Mouse (Mus musculus) monocyte, adult 5-6 weeks (primary cell): ENCODE data around the gene Hoxc5. TPM values are rescaled to one million over a fixed set of nuclear protein-coding genes. Genes with fewer than 3 reads are reported as not detected.

Experiments
- ATAC-seq: fragments of 153-309, 156-312 bp; replicated peaks from 2 replicates; pipeline ENCODE4 v1.8.0; 2017; ENCODE audit warnings: mild to moderate bottlenecking; ENCODE audit not compliant: low TSS enrichment, insufficient number of reproducible peaks, severe bottlenecking, poor library complexity, low FRiP score
- total RNA-seq: library from RNA; stranded (forward); fragments of 200-1000, 200-491, 200-594 nt; gene quantifications from 3 replicates; pipeline ENCODE4 v1.2.3, GENCODE M21; 2017

The Hoxc5 gene
- total RNA-seq, 1 experiment from 2014 or later, result not detected

GRCm38 (mm10) chr15:102942739-102943467, 24.3 kb upstream of the Hoxc5 start:
- ATAC-seq, result no peak

GRCm38 (mm10) chr15:102943468-102943813, 23.8 kb upstream of the Hoxc5 start:
- ATAC-seq, result no peak

- no peak for ATAC-seq
These were observed 21.8 kb upstream of the Hoxc5 start for GRCm38 (mm10) chr15:102945185-102946077.

- ATAC-seq, result no peak
These were observed 20.0 kb upstream of the Hoxc5 start for GRCm38 (mm10) chr15:102947276-102947675.

DNA sequence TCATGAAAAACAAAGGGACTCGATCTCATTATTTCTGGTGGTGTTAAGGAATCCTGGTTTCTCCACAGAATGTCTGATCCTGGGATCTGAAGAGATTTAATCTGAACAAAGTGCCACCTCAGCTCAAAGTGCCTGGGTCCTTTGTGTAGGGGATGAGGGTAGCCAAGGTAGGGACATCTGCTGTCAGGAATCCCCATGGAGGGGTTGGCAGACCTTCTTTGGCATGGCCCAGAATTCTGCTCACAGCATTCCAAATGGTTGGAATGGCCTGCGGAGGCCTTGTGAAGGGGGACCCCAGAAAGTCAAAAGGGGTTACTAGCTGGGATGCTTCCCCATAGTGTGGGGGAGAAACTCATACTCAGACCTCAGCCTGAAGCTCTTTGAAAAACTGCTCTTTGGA, 18.4 kb upstream of the Hoxc5 start:
- ATAC-seq, result no peak

DNA sequence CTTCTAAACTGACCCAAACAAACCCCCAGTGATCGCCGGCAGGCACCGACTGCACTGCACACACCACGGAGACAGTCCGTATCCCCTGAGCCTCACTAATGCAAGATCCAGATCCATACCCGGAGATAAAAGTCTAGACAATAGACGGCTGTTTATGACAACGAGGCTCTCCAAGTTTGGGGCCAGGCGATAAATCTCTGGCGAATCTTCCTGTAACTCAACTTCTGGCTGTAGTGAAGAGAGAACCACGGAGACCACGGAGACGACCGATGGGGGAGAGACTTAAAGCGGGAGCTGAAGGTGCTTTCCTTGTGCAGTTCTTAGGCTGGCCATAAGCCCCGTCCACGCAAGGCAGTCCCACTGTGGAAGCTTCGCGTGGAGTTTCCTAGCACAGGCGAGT, 17.5 kb upstream of the Hoxc5 start:
- no peak for ATAC-seq

DNA sequence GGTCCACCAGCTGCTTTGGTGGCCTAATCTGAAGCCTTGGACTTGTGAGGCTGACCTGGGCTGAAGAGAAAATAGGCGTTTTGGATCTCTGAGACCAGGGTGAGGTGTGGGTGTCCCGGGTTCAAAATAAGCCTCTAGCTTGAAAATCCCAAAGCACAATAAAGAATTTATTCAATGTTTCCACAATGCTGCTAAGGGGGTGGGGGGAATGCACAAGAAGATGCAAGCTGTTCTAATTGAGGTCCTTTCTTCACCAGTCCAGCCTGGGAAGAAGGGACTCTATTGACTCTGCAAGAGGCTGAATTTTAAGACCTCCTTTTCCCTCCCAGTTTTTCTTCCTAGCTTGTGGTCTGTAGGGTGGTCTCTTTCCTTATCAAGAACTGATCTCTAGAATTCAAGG, 16.4 kb upstream of the Hoxc5 start:
- ATAC-seq, result no peak

- no peak for ATAC-seq
These were observed 13.7 kb upstream of the Hoxc5 start for GRCm38 (mm10) chr15:102953561-102953960.

- ATAC-seq, result no peak
These were observed 12.8 kb upstream of the Hoxc5 start, which contains the start of gene Hoxc11 for GRCm38 (mm10) chr15:102954192-102955006. Gene Hoxc11, plus strand, starts transcription at chr15:102954427.

DNA sequence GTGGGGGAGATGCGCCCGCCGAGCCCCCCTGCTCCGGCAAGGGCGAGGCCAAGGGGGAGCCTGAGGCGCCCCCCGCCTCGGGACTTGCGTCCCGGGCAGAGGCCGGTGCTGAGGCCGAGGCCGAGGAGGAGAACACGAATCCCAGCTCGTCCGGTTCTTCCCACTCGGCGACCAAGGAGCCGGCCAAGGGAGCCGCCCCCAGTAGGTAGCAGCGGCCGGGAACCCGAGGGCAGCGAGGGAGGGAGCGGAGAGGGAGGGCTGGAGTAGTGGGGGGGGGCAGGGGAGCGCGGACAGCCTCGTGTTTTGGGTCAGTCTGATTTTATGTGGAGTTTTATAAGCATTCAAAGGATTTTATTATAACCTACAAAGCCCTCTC, 12.2 kb upstream of the Hoxc5 start:
- ATAC-seq, result no peak

DNA sequence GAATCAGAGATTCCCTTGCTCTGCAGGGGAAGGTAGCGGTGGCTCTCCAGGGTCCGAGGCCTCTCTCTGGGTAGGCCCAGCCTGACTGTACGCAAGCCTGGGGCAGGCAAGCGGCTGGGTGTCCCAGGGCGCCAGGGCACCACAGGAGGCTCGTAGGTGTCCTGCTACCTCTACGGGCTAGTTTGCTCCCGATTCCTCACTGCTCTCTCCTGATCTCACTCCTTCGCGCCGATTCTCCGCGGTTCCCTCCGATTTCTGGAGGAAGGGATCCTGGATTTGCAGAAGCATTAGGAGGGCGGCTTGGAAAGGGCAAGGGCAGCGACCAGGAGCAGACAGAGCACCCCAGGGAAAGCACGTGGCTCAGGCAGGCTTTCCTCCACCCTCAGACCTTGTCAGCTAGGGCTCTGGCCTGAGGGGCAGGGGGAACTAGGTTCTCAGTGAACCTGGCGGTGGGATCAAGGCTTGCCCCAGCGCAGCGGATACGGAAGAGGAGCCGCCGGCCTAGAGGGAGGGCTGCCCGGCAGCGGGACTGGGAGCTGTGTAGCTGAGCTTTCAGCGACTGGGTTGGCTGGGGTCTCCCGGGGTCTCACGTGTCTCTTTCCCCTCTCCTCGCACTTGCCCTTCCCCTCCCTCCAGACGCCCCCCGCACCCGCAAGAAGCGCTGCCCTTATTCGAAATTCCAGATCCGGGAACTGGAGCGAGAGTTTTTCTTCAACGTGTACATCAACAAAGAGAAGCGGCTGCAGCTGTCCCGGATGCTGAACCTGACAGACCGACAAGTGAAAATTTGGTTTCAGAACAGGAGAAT, 11.2 kb upstream of the Hoxc5 start:
- no peak for ATAC-seq

DNA sequence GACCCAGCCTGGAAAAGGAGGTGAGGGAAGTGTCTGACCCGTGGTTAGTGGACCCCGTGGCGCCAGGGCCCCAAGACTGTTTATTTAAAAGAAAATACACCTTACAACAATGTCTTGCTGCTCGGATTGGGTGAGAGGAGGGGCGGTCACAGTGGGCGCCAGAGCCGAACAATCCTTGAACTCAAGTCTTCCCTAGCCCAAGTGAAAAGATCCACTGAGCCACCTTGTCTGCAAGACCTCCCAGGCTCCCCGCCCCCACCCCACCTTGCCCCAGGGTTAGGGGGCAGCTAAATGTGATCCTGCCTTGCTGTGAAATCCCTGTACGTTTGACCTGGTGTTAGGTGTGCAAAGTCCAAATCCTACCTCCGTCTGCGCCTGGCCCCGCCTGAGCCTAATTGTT, 10.3 kb upstream of the Hoxc5 start:
- ATAC-seq, result no peak

GRCm38 (mm10) chr15:102959663-102960191, 7.5 kb upstream of the Hoxc5 start:
- no peak for ATAC-seq

- ATAC-seq, result no peak
These were observed 5.5 kb upstream of the Hoxc5 start for GRCm38 (mm10) chr15:102961728-102962127.

DNA sequence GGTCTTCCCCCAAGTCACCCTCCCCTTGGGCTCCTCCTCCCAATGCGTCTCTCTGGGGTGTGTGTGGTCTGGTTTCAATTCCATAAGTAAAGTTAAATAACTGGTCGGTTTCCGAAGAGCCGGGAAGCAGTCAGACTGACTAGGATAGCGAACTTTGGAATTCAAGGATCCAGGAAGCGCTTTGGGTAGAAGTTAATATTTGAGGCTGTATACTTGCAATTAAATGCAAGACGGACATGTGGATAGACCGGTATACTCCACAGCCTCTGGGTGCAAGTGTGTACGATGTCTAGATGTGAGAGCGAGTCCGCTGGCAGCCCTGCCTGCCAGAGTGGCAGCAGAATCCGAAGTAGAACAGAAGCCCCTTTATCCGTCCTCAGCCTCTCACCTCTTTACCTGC, 4.8 kb upstream of the Hoxc5 start:
- ATAC-seq, result no peak

GRCm38 (mm10) chr15:102963259-102963658, 4.0 kb upstream of the Hoxc5 start:
- ATAC-seq, result no peak

DNA sequence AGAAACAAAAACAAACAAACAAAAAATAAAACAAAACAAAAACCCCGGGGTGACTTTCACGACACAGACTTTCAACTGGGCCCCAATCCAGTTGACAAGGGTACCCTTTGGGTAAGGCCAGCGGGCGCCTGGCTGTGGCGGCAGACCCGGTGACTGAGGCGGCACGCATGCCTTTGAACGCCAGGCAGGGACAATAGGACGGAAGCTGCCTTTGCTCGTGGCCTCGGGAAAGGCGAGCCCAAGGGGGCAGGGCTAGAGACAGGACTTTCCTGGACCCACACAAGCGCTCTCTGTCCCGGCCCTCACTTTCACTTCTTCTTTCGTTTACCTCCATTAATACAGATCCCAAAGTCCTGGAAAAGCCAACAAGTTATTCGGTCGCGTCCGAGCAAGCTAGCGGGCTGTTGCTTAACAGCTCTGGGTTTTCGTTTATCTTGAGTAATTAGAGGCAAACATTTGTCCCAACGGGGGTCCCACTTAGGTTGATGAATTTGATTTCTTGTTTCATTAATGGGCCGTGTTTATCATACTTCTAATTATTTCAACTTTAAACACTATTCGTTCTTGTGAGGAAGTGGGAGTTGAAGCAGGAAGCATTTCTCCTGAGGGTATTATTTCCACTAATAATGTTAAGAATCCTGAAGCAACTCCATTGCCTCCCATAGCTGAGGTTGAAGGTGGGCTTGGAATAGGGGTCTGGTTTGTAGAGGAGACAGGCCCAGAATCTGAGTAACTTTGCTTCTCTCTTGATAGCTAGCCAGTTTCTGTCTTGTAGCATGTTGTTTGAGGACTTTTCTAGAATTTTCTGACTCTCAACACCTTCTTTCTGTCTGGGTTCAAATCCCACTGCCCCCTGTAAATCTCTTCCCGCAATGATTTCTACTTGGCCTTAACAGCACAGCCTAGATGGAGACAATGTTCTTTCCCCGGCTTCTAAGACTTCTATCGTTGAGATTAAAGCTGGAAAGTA, 3.3 kb upstream of the Hoxc5 start:
- ATAC-seq, result no peak
